Mouse (Mus musculus): Measurements from ENCODE around the gene Thop1.
A peak's percentile ranks its signal among the peaks of the same experiment; 100 is the strongest.
"Not testable (repeated sequence)": the region's sequence is repeated elsewhere in the genome, so short reads cannot be mapped to it uniquely, and the experiment has no call there.

Gene Thop1

GRCm38 (mm10) chr10:81069836-81070235 lies at the start of gene Thop1:
Gene Thop1, plus strand, starts transcription at chr10:81070035.
- peak; percentile 99 for DNase-seq (ENCODE audit: low read depth, low spot score)

GRCm38 (mm10) chr10:81020207-81020606 lies 49.6 kb upstream of the Thop1 start:
- DNase-seq (ENCODE audit: low read depth, low spot score), result no peak

GRCm38 (mm10) chr10:81021547-81022110 lies 48.2 kb upstream of the Thop1 start:
- DNase-seq (ENCODE audit: low read depth, low spot score), result no peak

GRCm38 (mm10) chr10:81022744-81023143 lies 47.1 kb upstream of the Thop1 start:
- no peak for DNase-seq (ENCODE audit: low read depth, low spot score)

GRCm38 (mm10) chr10:81024346-81024937 lies 45.4 kb upstream of the Thop1 start:
- DNase-seq (ENCODE audit: low read depth, low spot score), result no peak

GRCm38 (mm10) chr10:81025047-81025621 lies 44.7 kb upstream of the Thop1 start:
- DNase-seq (ENCODE audit: low read depth, low spot score), result no peak

- DNase-seq (ENCODE audit: low read depth, low spot score), result no peak
These were observed 44.1 kb upstream of the Thop1 start, which contains the start of gene Diras1 for GRCm38 (mm10) chr10:81025639-81026275. Gene Diras1, minus strand, starts transcription at chr10:81025662.

- DNase-seq (ENCODE audit: low read depth, low spot score), result no peak
These were observed 43.0 kb upstream of the Thop1 start for GRCm38 (mm10) chr10:81026857-81027256.

GRCm38 (mm10) chr10:81027331-81027730 lies 42.5 kb upstream of the Thop1 start:
- no peak for DNase-seq (ENCODE audit: low read depth, low spot score)

- DNase-seq (ENCODE audit: low read depth, low spot score), result no peak
These were observed 41.6 kb upstream of the Thop1 start for GRCm38 (mm10) chr10:81028219-81028618.

- DNase-seq (ENCODE audit: low read depth, low spot score), result no peak
These were observed 40.8 kb upstream of the Thop1 start for GRCm38 (mm10) chr10:81029031-81029430.

- DNase-seq (ENCODE audit: low read depth, low spot score), result no peak
These were observed 36.2 kb upstream of the Thop1 start for GRCm38 (mm10) chr10:81033586-81033985.

GRCm38 (mm10) chr10:81036251-81036650 lies 33.6 kb upstream of the Thop1 start:
- DNase-seq (ENCODE audit: low read depth, low spot score), result peak; percentile 49

- DNase-seq (ENCODE audit: low read depth, low spot score), result peak; percentile 97
These were observed 32.8 kb upstream of the Thop1 start, which contains the start of gene Slc39a3 for GRCm38 (mm10) chr10:81036988-81037580. Gene Slc39a3, minus strand, starts transcription at chr10:81037426.

GRCm38 (mm10) chr10:81041458-81042175 lies 28.2 kb upstream of the Thop1 start:
- peak; percentile 76 for DNase-seq (ENCODE audit: low read depth, low spot score)

- not testable (repeated sequence) for DNase-seq (ENCODE audit: low read depth, low spot score)
These were observed 24.6 kb upstream of the Thop1 start for GRCm38 (mm10) chr10:81045246-81045645.

- no peak for DNase-seq (ENCODE audit: low read depth, low spot score)
These were observed 19.2 kb upstream of the Thop1 start for GRCm38 (mm10) chr10:81050645-81051044.

GRCm38 (mm10) chr10:81051133-81051532 lies 18.7 kb upstream of the Thop1 start:
- no peak for DNase-seq (ENCODE audit: low read depth, low spot score)

GRCm38 (mm10) chr10:81052577-81052976 lies 17.3 kb upstream of the Thop1 start:
- no peak for DNase-seq (ENCODE audit: low read depth, low spot score)

- no peak for DNase-seq (ENCODE audit: low read depth, low spot score)
These were observed 14.7 kb upstream of the Thop1 start for GRCm38 (mm10) chr10:81055169-81055568.

GRCm38 (mm10) chr10:81055802-81056340 lies 14.0 kb upstream of the Thop1 start:
- not testable (repeated sequence) for DNase-seq (ENCODE audit: low read depth, low spot score)
